Mouse (Mus musculus): ENCODE measurements at regions not wholly inside any gene's neighbourhood (a gene's known extent, or its start where the extent isn't known, plus 50 kb on each side); places are given as distances from the start of the nearest gene placed in this dataset.

- TF ChIP-seq POLR2A (IDR thresholded peaks at IDR 0.05; ENCODE audit: insufficient read depth, low read length): no peak
- no peak for TF ChIP-seq EP300 (IDR thresholded peaks at IDR 0.05; ENCODE audit: insufficient read depth, low read depth, low read length)
- TF ChIP-seq CTCF (IDR thresholded peaks at IDR 0.05; ENCODE audit: low read depth, low read length): no peak
Measured at GRCm38 (mm10) chr15:93024171-93024570, 250.8 kb downstream of the Gxylt1 start.
